Mouse (Mus musculus) spleen, postnatal 10 days (tissue): ENCODE results near the gene Wipf2.
"Not testable (repeated sequence)": the region's sequence is repeated elsewhere in the genome, so short reads cannot be mapped to it uniquely, and the experiment has no call there.

Experiments used
- DNase-seq, 2 experiments: peaks; one replicate each; pipeline ENCODE4 v3.0.0; 2021 to 2022; ENCODE audit warnings: low spot score in 2 of 2

Wipf2 gene

DNA sequence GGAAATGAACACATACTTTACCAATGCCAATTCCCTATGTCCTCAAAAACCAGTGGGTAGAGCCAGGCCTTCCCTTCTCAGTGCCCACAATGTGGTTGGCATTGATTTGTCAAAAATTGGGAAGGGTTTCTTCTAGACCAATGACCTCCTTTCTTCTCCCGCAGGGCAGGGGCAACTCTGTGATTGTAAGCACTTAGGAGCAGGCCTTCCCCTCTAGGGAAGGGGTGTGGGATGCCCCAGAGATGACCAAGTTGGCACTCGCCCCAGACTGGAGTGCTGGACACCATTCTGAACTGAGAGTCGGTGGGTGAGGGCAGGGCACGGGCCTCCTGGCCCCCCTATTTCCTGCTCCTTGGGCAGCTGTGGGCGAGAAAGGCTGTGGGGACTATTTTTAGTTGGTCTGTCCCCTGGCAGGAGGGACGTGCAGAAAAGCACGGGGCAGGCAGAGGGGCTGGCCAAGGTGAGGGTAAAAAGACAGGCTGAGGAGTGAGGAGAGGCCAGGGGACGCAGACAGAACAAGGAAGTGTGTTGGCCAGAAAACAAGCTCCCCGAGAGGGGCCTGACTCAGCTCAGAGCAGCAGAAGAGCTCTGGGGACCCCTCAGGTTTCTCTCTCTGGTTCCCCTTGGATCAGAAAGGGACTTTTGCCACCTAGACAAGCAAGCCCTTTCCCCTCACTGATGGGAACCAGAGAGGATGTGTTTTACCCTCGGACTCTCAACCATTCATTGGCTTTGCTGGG, 67.5 kb downstream of the Wipf2 start:
- DNase-seq = no peak

DNA sequence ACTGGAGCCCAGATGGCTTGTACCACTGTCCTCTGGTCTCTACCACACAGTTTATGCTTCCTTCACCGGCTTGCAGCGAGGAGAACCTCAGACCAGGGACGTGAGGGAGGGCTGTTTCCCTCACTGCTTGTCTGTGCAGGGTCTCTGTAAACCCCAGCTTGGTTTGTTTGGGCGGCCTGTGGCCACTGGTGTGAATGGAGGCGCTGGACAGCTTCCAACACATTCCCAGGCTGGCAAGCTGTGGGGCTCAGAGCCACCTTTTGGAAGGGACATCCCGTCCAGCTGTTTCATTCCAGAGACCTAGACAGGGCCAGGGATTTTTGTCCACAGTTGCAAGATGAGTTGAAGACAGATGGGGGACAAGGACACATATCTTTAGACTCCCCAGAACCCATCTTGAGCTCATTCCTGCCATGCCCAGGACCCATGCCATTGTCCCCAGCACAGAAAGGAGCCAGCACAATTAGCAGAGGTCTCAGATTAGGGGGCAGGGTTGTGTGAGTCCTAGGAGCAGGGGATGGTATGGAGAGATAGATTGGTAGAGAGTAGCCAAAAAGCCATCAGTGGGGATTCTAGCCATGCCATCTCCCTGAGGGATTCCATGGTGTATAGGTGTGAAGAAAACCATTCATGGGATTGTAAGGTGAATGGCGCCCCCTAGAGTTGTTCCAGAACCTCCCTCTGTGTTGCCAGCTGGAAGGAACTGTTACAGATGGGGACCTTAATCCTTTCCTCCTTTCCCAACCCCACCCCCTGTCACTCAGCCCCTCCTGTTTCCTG, 68.3 kb downstream of the Wipf2 start:
- no peak for DNase-seq

DNA sequence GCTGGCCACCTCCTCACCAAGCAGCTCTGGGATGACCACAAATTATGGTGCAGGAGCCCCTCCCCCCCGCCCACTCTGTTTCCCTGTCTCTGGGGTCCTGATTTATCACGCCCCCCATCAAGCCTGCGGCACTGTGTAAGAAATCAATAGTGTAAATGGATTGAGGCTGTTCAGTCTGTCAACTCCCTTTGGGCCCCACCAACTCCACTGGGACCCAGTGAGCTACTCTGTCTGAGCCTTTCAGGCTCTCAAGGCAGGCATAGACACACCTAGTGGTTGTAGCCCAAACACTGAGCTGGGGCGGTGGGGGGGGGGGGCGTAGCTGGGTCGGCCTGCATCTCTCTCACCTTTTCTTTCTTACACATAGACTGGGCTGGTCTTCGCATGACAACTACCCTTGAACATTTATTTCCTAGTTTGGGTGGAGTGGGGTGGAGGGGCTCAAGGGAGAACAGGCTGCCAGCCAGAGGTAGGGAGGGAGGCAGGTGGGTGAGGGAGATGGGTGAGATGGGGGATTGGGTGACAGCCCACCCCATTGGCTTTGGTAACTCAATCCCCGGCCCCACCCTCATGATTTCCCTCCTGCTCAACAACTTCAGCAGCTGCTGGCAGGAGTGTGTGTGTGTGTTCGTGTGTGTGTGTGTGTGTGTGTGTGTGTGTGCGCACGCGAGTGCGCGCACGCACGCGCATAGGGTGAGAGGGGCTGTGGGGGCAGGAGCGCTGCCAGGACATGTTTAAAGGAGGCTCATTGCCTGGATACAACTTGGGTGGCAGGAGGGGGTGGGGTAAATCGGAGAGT, 69.1 kb downstream of the Wipf2 start:
- no peak for DNase-seq

DNA sequence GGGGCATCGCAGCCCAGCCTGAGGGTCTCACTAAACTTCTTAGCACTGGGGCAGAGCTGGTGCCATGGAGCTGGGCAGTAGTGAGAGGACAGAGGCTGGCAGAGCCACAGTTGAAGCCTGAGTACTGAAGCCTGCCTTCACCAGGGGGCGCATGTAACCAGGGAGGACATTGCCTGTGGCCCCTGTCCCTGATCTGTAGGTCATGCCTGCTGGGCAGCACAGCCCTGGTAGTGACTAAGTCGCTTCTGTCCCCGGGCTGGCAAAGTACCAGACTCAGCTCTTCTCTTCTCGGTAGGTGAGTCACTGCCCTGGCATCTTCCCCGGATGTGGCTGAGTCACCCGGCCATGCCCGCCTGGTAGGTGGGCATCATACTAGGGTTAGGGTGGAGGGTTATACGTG, 69.7 kb downstream of the Wipf2 start:
- DNase-seq = peak in 1 of 2 experiments; percentile 77

DNA sequence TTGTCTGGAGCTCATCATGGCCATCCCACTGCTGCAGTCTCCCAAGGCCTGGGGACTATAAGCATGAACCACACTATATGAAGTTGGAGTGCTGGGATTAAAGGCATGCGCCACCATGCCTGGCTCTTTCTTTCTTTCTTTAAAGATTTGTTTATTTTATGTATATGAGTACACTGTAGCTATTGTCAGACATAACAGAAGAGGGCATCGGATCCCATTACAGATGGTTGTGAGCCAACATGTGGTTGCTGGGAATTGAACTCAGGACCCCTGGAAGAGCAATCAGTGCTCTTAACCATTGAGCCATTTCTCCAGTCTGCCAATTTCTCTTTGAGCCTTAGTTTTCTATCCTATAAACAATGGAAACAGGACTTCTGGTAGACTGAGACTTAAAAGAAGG, 70.4 kb downstream of the Wipf2 start:
- DNase-seq = not testable (repeated sequence)

DNA sequence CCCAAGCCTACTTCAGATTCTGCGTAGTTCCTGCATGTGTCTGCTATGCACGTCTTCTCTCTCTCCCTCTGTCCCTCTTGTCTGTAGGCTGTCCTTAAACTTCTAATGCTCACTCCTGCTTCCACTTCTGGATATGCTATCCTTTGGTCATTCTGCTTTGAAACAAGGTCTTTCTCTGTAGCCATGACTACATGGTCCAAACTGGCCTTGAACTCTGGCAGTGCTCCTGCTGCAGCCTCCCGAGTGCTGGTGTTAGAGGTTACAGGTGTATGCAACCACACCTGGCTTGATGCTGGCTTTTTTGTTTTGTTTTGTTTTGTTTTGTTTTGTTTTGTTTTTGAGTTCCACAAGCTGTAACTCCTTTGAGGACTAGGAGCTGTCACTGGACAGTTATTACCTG, 70.9 kb downstream of the Wipf2 start:
- no peak for DNase-seq

DNA sequence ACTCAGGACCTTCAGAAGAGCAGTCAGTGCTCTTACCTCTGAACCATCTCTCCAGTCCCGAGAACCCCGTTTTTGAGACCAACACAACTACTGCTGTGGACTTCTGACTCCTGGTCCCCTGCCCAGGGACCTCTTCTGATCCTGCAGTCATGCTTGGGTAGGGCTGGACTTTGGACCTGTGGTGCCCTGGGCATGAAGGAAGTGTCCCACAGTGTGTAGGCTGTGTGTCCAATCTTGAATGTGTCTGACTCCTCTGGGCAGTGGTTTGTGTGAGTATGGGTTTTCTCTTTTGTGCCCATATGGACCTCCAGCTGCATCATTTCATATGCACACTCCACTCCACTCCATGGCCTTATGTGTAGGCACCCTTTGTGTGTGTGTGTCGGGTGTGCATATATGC, 71.7 kb downstream of the Wipf2 start:
- no peak for DNase-seq

DNA sequence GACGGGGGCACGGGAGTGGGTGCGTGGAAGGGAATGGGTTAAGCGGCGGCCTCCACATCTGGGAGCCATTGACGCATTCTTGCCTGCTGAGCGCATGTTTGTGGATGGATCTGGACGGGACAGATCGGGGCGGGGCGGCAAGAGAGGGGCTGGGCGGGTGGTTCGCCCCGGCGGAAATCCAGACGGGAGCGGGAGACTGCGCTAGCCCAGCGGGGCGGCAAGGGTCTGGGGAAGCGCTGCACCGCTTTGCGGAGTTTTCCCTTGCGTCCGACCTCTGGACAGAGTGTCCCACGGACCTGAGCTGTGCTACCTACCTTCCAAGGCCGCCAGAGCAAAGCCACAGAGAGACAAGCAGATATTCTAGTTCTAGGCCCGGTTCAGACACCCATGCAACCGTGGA, 72.7 kb downstream of the Wipf2 start:
- no peak for DNase-seq

DNA sequence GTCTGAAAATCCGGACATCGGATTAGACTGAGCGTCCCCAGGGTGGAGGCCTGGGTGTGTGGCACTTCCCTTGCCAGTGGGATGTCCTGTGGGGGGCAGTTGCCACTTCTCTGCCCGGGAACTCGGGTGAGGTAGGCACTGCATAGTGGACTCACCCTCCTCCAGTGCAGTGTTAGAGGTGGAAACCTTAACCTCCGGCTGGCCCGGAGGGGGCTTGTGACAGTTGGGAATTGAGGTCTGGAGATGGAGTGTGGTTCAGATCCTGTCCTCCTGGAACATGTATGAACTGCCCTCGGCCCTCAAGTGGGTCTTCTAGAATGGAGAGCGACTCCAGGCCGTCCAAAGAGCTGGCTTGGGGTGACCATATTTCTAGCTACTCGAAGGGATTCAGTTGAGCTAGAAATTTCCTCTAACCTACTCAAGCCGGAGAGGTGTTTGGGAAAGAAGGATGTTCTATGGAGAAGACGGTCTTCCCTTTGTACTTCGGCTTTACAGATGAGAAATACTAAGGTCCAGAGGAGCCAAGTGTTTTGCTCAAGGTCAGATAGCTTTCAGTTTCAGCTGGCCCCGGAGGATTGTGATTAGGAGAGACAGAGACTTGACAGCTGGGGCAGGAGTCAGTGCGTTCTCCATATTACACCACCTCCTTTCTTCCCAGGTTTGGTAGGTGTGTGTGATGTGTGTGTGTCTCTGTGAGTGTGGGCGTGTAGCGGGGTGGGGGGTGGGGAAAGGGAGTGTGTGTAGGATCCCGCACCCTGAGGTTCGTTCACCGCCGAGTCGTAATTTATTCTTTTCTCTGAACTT, 73.4 kb downstream of the Wipf2 start:
- no peak for DNase-seq

DNA sequence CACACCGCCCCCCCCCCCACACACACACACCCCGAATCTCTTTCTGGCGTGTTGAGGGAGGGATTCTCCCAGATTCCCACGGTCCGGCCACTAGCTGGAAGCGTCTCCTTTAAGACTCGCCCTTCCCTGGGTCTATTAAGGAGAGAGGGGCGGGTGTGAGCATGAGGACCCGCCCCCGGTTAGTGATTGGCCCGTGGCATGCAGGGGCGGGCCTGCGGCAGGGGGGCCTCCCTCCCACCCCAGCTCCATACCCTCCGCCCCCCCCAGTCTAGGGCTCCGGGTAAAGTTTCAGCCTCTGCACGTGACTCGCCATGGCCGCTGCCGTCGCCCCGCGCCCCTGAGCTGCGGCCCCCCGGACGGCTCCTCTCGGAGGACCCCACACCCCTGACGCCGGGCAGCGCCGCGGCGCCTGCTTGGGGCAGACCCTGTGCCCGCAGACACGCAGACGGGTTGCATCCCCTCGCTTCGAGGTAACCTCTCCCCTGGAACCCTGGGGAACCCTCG, 74.0 kb downstream of the Wipf2 start:
- DNase-seq = peak in 1 of 2 experiments; percentile 83

DNA sequence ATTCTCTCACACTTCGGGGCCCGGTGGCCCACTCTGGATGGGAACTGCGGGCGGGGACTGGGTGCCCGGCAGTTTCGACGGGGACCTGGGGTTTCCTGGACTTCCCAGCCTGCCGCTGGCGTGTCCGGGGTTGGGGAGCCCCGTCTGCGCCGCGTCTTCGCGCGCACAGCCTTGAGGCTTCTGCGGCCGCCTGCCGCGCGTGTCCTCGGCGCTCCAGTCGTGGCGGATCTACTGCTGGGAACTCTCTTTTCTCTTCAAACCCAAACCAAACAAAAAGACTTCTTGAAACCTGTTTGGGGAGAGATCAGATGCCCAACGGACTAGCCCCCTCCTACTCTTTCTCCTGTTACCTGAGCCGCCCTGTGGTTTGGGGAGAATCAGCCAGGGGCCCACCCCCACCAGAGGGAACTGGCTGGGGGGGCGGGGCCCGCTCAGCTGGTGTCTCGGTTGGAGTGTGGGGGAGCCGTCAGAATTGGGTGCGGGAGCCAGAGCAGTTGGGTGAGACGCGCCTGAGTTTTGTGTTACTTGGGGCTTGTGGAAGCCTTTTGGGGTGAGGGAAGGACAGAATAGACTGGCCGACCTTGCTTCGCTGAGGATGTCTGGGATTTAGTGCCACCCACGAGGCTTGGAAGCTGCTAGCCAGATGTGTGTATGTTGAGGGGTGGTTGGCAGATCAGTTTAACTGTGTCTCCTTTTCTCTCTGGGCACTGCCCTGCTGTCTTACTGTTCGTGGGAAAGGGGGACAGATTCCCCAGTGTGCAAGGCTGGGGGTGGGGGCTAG, 74.7 kb downstream of the Wipf2 start:
- DNase-seq = peak in 1 of 2 experiments; percentile 67

DNA sequence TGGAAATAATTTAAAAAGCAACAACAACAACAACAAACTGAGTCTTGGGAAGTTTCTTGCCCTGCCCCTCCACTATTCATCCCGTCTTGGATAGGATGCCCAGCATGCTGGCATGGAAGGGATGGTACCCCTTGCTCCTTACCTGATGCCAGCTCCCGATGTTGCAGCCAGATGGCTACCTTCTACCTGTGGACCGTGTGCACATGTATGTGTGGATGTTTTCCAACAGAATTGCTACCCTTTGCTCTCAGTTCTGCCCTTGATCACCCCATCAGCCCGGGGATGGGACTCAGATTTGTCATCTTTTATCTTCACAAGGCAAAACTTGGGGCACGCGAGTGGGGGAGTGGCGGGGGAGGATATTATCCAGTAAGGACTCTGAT, 75.3 kb downstream of the Wipf2 start:
- no peak for DNase-seq

DNA sequence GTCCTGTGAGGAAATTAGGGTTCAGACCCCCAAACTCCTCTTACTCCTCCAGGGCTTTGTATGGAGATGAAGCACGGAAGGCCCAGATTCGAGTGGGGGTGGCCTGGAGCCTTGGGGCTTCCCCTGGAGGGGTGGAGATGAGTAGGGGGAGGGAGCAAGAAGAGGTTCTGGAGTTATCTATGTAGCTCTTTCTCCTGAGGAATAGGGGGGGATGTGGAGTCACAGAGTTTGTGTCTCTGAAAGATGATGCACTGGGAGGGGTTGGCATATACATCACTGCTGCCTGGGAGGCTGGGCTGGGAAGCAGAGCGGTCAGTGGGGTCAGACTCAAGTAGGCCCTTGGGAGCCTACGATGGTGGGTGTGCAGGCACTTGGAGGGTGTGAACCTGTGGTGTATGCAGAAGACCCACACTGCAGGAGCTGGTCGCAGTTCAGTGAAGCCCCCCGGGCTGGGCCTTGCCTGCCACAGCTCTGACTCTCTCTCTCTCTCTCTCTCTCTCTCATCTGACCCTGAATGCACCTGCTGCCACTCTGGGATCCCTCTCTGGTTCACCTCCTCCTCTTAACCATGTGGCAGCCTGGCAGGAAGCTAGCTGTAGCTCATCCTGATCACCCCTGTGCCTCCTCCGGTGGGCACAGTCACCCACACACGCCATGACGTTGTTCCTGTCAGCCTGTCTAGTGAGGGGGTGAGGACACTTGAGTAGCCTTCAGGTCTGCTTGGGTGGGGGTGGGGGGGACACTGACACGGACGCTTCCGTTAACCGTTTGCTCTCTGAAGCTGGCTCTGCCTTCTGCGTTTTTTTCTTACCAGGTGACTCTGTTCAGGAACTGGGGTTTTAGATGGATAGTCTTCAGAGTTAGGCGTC, 75.9 kb downstream of the Wipf2 start:
- peak in 1 of 2 experiments; percentile 49 for DNase-seq

DNA sequence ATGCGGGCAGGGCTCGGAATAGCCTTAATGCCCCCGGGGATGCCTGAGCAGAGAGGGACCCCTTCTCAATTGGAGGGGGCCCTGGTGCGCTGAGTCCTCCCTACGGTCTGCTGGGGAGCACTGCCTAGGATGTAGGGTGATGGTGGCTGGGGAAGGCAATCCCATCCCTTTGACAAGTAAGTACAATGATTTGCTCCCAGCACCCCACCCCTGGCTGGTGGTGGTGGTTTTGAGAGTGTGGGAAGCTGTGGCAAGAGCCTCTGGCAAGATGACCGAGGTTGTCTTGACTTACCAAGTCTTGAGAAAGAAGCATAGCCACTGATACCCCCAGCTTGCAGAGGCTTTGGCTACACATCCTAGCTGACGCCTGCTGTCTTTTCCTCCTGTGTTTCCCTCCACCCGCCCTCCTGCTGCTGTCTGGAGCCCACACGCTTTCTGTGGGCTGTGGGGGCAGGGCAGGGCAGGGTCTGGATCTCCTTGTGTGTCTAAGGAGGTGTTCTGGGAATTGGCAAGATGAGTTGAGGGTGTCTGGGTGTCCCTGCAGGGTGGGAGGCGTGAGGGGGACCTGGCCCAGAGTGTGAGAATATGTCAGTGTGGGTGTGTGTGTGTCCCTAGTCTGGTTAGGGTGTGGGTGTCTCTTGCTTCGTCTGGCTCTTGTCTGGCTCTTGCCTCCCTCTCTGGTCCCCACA, 76.7 kb downstream of the Wipf2 start:
- no peak for DNase-seq

DNA sequence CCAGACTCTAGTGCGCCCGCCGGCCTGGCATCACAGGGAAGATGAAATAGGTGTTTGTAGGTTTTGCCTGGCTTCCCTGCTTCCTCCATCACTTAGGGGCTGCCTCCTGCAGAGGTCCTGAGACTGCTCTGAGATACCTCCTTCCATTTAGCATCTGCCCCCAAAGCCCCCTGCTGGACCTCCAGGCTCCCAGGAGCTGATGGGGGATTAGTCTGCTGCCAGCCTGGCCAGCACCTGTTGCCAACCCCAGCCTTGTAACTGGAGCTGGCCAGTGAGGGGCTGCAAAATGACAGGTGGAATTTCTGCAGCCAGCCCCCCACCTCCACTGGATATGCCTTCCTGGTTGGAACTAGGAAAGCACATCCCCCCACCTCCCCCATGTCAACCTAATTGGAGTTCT, 77.3 kb downstream of the Wipf2 start:
- DNase-seq = no peak

DNA sequence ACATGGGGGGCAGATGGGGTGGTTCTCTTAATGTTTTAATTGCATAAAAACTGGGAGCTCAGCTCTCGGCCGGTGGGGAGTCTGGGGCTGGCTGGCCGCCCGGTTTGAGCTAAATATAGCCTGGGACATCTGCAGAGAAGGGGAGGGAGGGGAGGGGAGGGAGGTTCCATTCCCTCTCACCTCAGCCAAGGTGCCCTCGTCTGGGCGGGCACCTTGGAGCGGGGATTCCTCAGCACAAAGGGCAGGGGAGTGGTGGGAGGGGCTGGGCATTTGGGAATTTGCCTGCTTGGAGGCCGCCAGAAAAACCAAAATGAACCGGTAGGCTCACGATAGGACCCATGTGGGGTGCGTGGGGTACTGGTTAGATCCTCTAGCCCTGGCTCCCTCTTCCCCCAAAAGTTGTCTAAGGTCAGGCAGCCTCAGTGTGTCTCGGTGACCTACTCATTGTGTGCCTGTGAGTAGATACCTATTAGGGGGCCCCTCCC, 77.9 kb downstream of the Wipf2 start:
- no peak for DNase-seq

DNA sequence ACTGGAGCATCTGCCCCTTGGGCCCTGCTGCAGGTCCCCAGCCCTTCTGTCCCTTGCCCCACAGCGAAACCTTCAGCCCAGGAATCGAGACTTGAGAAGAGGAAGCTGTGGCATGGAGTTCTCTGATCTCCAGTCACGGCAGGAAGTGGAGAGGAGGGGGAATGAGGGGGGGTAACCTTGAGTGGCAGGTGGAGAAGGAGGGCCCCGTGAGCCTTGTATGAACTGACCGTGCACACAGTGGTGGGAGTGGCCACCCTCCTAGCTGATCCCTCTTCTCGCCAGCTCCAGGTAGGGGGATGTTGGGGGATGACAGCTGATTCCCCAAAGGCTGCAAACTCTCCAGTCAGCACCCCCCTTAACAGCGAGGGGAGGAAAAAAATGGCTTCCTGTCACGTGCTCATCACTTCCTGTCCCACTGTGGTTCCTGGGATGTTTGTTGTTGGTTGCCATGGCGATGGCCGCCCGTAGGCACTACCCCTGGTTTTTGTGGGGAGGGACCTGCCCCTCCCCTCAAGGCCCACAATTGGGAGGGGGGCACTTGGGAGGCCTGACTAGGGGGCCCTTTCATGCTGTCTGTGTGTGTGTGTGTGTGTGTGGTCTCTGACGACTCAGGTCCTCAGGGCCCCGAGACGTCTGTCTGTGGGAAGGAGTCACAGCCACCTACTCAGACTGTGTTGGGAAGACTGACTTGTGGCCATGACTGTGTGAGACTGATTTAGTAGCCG, 78.5 kb downstream of the Wipf2 start:
- DNase-seq = peak in 1 of 2 experiments; percentile 86

DNA sequence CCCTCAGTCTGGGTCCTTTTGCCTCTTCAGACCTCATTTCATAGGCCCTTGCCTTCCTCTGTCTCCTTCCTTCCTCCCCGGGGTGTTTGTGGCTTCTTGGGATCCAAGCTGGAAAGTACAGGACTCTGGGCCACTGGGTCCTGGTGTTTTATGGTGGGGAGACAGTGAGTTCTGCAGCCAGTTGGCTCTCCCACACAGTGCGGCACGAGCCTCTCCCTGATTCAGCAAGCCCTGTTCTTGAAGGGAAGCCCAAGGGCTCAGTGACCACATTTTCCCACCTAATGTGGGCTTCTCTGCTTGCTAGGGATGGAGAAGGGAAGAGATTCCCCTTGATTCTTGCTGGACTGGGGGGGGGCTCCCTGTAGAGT, 79.1 kb downstream of the Wipf2 start:
- no peak for DNase-seq
